Mouse (Mus musculus) spleen, adult 2 months (tissue): ENCODE results near the gene Col4a3.

Experiments
- CTCF ChIP-seq: fragments of 200-500 bp; IDR thresholded peaks from 2 replicates; pipeline ENCODE4 v1.5.1; 2011; ENCODE audit warnings: mild to moderate bottlenecking, inconsistent platforms; ENCODE audit not compliant: insufficient read depth, insufficient read length, insufficient replicate concordance; ENCODE audit errors: extremely low read depth
- POLR2A ChIP-seq: fragments of 200-500 bp; IDR thresholded peaks from 2 replicates; pipeline ENCODE4 v1.6.1; 2011; ENCODE audit warnings: low read depth, low read length, inconsistent platforms

DNA sequence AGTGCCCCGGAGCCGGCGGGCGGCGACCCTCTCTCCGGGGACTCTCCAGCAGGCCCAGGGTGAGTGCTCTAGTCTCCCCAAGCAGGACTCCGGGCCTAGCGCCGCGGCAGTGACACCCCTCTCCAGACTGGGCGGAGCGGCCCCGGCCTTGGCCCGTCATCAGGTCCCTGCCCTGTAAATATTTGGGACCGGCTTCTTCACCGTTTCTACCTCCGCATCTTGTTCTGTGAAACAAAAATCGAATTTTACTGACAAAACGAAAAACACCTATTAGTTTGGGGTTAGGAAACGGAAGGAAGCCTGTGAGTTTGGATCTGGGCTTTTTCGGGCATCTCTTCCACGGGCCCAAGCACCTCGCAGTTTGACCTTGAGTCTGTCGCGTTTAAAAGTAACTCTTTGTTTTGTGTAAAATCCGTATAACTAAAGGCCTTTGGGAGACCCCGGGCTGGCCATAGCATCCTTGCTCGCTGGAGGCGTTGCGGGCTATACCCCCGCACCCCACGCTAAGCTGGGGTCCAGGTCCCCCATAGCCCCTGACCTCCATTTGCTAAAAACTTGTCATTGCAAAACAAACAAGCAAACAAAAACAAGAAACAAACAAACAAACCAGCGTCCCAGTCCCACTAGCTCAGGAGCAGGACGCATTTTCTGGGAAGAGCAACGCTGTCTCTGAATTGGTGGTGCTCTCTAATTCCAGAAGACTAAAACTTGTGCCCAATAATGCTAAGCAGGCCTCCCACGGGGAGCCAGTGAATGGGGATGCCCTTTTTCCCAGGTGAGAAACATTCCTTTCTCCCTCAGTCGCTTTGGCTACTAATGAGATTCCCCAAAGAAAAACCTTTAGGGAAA, 138.5 kb downstream of the Col4a3 start:
- TF ChIP-seq CTCF = no peak
- no peak for TF ChIP-seq POLR2A
